Mouse (Mus musculus) small intestine, adult 2 months (tissue): ENCODE data around the gene Hist2h2aa1. TPM values are rescaled to one million over a fixed set of nuclear protein-coding genes. Genes with fewer than 3 reads are reported as not detected.
"Not testable (repeated sequence)": the region's sequence is repeated elsewhere in the genome, so short reads cannot be mapped to it uniquely, and the experiment has no call there.

Experiments used
- H3K27ac ChIP-seq: fragments of 200-500 bp; 2 replicates; pipeline ENCODE4 v1.5.1; 2012; ENCODE audit warnings: low read depth, low read length, control low read depth, inconsistent platforms; ENCODE audit not compliant: insufficient read depth
- H3K27me3 ChIP-seq: fragments of 200-500 bp; 2 replicates; pipeline ENCODE4 v1.6.1; 2012; ENCODE audit warnings: mild to moderate bottlenecking, moderate library complexity, low read length, inconsistent platforms; ENCODE audit not compliant: control insufficient read depth, insufficient read depth
- H3K36me3 ChIP-seq: fragments of 200-500 bp; 2 replicates; pipeline ENCODE4 v1.6.1; 2012; ENCODE audit warnings: mild to moderate bottlenecking, low read length, control low read depth, inconsistent platforms; ENCODE audit not compliant: control insufficient read depth, insufficient read depth
- H3K4me1 ChIP-seq: fragments of 200-500 bp; 2 replicates; pipeline ENCODE4 v1.6.1; 2012; ENCODE audit warnings: low read length, inconsistent platforms, mixed read lengths; ENCODE audit not compliant: control insufficient read depth, insufficient read depth, insufficient read length
- H3K4me3 ChIP-seq: fragments of 200-500 bp; 2 replicates; pipeline ENCODE4 v1.5.1; 2012; ENCODE audit warnings: low read depth, mild to moderate bottlenecking, control low read depth, inconsistent platforms, low read length, moderate library complexity
- CTCF ChIP-seq: fragments of 200-500 bp; IDR thresholded peaks from 2 replicates; pipeline ENCODE4 v1.5.1; 2012; ENCODE audit warnings: low read depth, mild to moderate bottlenecking, control low read depth, inconsistent platforms, low read length, moderate library complexity, mixed read lengths; ENCODE audit not compliant: insufficient replicate concordance, insufficient read length; ENCODE audit errors: extremely low read depth
- POLR2A ChIP-seq: fragments of 200-500 bp; IDR thresholded peaks from 2 replicates; pipeline ENCODE4 v1.6.1; 2012; ENCODE audit warnings: low read depth, mild to moderate bottlenecking, control low read depth, inconsistent platforms, low read length, moderate library complexity
- WGBS: fragments of 180-500 bp; shearing (Covaris S2); methylation state at CpG from one replicate; pipeline ENCODE4 v1.1.7; 2018; 5-methylcytosine and 5-hydroxymethylcytosine counted together
- polyA plus RNA-seq: library from polyadenylated mRNA; depleted of rRNA; stranded (reverse); fragments of >200 nt; gene quantifications from 2 replicates; pipeline ENCODE4 v1.2.3, GENCODE M21; 2012

Hist2h2aa1 gene
- polyA plus RNA-seq, 1 experiment, result 622 TPM

GRCm38 (mm10) chr3:96239949-96240798 is 5.1 kb upstream of the Hist2h2aa1 start, which contains the start of gene Hist2h2aa2:
TSS of gene Hist2h2aa2 (minus strand) at chr3:96240276.
- TF ChIP-seq POLR2A, result 0 out of 2 replicates have a peak, but pooled peaks have one; percentile 34
- WGBS, result 1% methylated on average over 39 of the region's 85 CpGs
- H3K36me3 ChIP-seq, H3K27me3 ChIP-seq, H3K4me1 ChIP-seq: not testable (repeated sequence)
- H3K27ac ChIP-seq, result peak within 1 kb of the TSS; percentile 85
- H3K4me3 ChIP-seq, result peak within 1 kb of the TSS; percentile 59

- 80% methylated on average over 9 of the region's 9 CpGs for WGBS
- H3K4me3 ChIP-seq, result no peak overlapping the region
These were observed 4.5 kb upstream of the Hist2h2aa1 start for GRCm38 (mm10) chr3:96240799-96241197.

GRCm38 (mm10) chr3:96243921-96244572 is 1.2 kb upstream of the Hist2h2aa1 start:
- no peaks in the 10 kb centered on the region for H3K27me3 ChIP-seq
- peak overlapping the region; percentile 74 for H3K27ac ChIP-seq
- H3K36me3 ChIP-seq, result no peaks in the 10 kb centered on the region
- H3K4me3 ChIP-seq, result no peak overlapping the region
- H3K4me1 ChIP-seq, result peaks cover 6% of the 10 kb centered on the region; the same call in 1 of the 2 replicates
- WGBS, result 29% methylated on average over 7 of the region's 7 CpGs
- no peak for TF ChIP-seq CTCF
- no peak for TF ChIP-seq POLR2A

More at GRCm38 (mm10) chr3:96240799-96241197, 4.5 kb upstream of the Hist2h2aa1 start:
- H3K27ac ChIP-seq, result 0 out of 2 replicates have a peak overlapping the region, but pooled peaks have one; percentile 44
- H3K4me1 ChIP-seq, result peaks cover 6% of the 10 kb centered on the region; the same call in 1 of the 2 replicates
- TF ChIP-seq POLR2A (no peak), CTCF (no peak)
- no peaks in the 10 kb centered on the region for H3K27me3 ChIP-seq
- H3K36me3 ChIP-seq, result no peaks in the 10 kb centered on the region

- not testable (repeated sequence) for H3K4me1 ChIP-seq, H3K27me3 ChIP-seq, H3K36me3 ChIP-seq
- Histone ChIP-seq H3K27ac (peak overlapping the region; percentile 89), H3K4me3 (peak overlapping the region; percentile 62)
- 2% methylated on average over 12 of the region's 21 CpGs for WGBS
These were observed 721 bp downstream of the Hist2h2aa1 start for GRCm38 (mm10) chr3:96246018-96246417.

- not testable (repeated sequence) for H3K36me3 ChIP-seq, H3K27me3 ChIP-seq, H3K4me1 ChIP-seq
- Histone ChIP-seq H3K27ac (peak within 1 kb of the TSS; percentile 89), H3K4me3 (peak within 1 kb of the TSS; percentile 62)
- WGBS, result 0% methylated on average over 4 of the region's 47 CpGs
These were observed 1.1 kb downstream of the Hist2h2aa1 start, which contains the start of gene Hist2h3c1 for GRCm38 (mm10) chr3:96246427-96246856. TSS of gene Hist2h3c1 (plus strand) at chr3:96246685.

- WGBS, result 11% methylated on average over 11 of the region's 11 CpGs
- Histone ChIP-seq H3K27me3 (no peaks in the 10 kb centered on the region), H3K4me1 (peaks cover 6% of the 10 kb centered on the region; the same call in 1 of the 2 replicates), H3K36me3 (no peaks in the 10 kb centered on the region), H3K4me3 (peak overlapping the region; percentile 27; the same call in 1 of the 2 replicates), H3K27ac (no peak overlapping the region)
- no peak for TF ChIP-seq POLR2A
- no peak for TF ChIP-seq CTCF
These were observed 2.3 kb downstream of the Hist2h2aa1 start for GRCm38 (mm10) chr3:96247356-96248140.
